Mouse (Mus musculus): Measurements from ENCODE around the gene Tlcd1. TPM values are rescaled to one million over a fixed set of nuclear protein-coding genes. Genes with fewer than 3 reads are reported as not detected.

Tlcd1 gene
- total and polyA plus RNA-seq, 3 experiments = 23.3 to 28.3 TPM; not detected in 1

GRCm38 (mm10) chr11:78161169-78161568, 15.3 kb upstream of the Tlcd1 start:
- TF ChIP-seq ZNF384 (IDR thresholded peaks at IDR 0.05; ENCODE audit: low read depth, low read length) (no peak), ETS1 (IDR thresholded peaks at IDR 0.05; ENCODE audit: low read depth, low read length) (no peak), MAX (IDR thresholded peaks at IDR 0.05; ENCODE audit: low read length) (no peak), MEF2A (IDR thresholded peaks at IDR 0.05; ENCODE audit: extremely low read depth, insufficient replicate concordance, low read depth, low read length, poor library complexity, severe bottlenecking) (no peak), MAFK (IDR thresholded peaks at IDR 0.05; ENCODE audit: borderline replicate concordance, low read depth, low read length) (no peak), E2F4 (IDR thresholded peaks at IDR 0.05; ENCODE audit: borderline replicate concordance, low read depth, low read length) (no peak), TAL1 (IDR thresholded peaks at IDR 0.05; ENCODE audit: low read length) (no peak), MYB (IDR thresholded peaks at IDR 0.05; ENCODE audit: low read depth, low read length) (no peak)
- no peaks in the 10 kb centered on the region for H3K27me3 ChIP-seq (ENCODE audit: control insufficient read depth in 1 of 2, insufficient read depth in 2 of 2, low read length in 2 of 2)
- H3K79me2 ChIP-seq (ENCODE audit: control insufficient read depth, insufficient read depth, low read length, poor library complexity) = peaks cover 13% of the 10 kb centered on the region
- H3K4me3 ChIP-seq (ENCODE audit: control insufficient read depth in 1 of 2, insufficient read depth in 1 of 2, low read depth in 2 of 2, low read length in 2 of 2) = no peak overlapping the region
- H3K4me1 ChIP-seq (ENCODE audit: control insufficient read depth in 1 of 2, insufficient read depth in 2 of 2, low read length in 2 of 2) = peaks cover 2 to 12% of the 10 kb centered on the region in 2 experiments
- peaks cover 0 to 6% of the 10 kb centered on the region in 2 experiments; a peak in 2 of 4 replicates for H3K36me3 ChIP-seq (ENCODE audit: control insufficient read depth in 1 of 2, insufficient read depth in 2 of 2, low read length in 2 of 2)
- no peak overlapping the region for H3K27ac ChIP-seq (ENCODE audit: control insufficient read depth, low read depth, low read length)
- no peak overlapping the region for H3K9ac ChIP-seq (ENCODE audit: control insufficient read depth, low read depth, low read length, poor library complexity, severe bottlenecking)
- no peak for DNase-seq (ENCODE audit: low read depth, low spot score)
- no peaks in the 10 kb centered on the region for H3K9me3 ChIP-seq (replicated peaks; ENCODE audit: insufficient read depth, low read length)

- Histone ChIP-seq H3K9ac (ENCODE audit: control insufficient read depth, low read depth, low read length, poor library complexity, severe bottlenecking) (no peak overlapping the region), H3K36me3 (ENCODE audit: control insufficient read depth in 1 of 2, insufficient read depth in 2 of 2, low read length in 2 of 2) (peaks cover 0 to 14% of the 10 kb centered on the region in 2 experiments; a peak in 2 of 4 replicates), H3K27me3 (ENCODE audit: control insufficient read depth in 1 of 2, insufficient read depth in 2 of 2, low read length in 2 of 2) (no peaks in the 10 kb centered on the region), H3K4me3 (ENCODE audit: control insufficient read depth in 1 of 2, insufficient read depth in 1 of 2, low read depth in 2 of 2, low read length in 2 of 2) (no peak overlapping the region), H3K9me3 (replicated peaks; ENCODE audit: insufficient read depth, low read length) (no peaks in the 10 kb centered on the region), H3K79me2 (ENCODE audit: control insufficient read depth, insufficient read depth, low read length, poor library complexity) (peaks cover 13% of the 10 kb centered on the region), H3K27ac (ENCODE audit: control insufficient read depth, low read depth, low read length) (no peak overlapping the region), H3K4me1 (ENCODE audit: control insufficient read depth in 1 of 2, insufficient read depth in 2 of 2, low read length in 2 of 2) (peaks cover 10 to 20% of the 10 kb centered on the region in 2 experiments)
- DNase-seq (ENCODE audit: low read depth, low spot score) = no peak
- no peak for TF ChIP-seq USF2 (IDR thresholded peaks at IDR 0.05; ENCODE audit: borderline replicate concordance in 1 of 2, insufficient read depth in 1 of 2, low read depth in 1 of 2, low read length in 2 of 2)
Observed at GRCm38 (mm10) chr11:78161968-78162367, 14.5 kb upstream of the Tlcd1 start.

- H3K9me3 ChIP-seq (replicated peaks; ENCODE audit: insufficient read depth, low read length) = no peaks in the 10 kb centered on the region
- TF ChIP-seq USF1 (IDR thresholded peaks at IDR 0.05; ENCODE audit: low read depth, low read length) = no peak
- TF ChIP-seq NELFE (IDR thresholded peaks at IDR 0.05; ENCODE audit: low read depth, low read length) = no peak
- no peak for TF ChIP-seq TAL1 (IDR thresholded peaks at IDR 0.05; ENCODE audit: low read length)
- no peak for TF ChIP-seq UBTF (IDR thresholded peaks at IDR 0.05; ENCODE audit: borderline replicate concordance, insufficient read depth, low read depth, low read length)
- TF ChIP-seq ZC3H11A (IDR thresholded peaks at IDR 0.05; ENCODE audit: low read depth, low read length) = no peak
- no peak for TF ChIP-seq POLR2AphosphoS2 (IDR thresholded peaks at IDR 0.05; ENCODE audit: low read length)
- TF ChIP-seq MAZ (IDR thresholded peaks at IDR 0.05; ENCODE audit: low read depth, low read length) = no peak
- TF ChIP-seq RCOR1 (IDR thresholded peaks at IDR 0.05; ENCODE audit: low read depth, low read length) = no peak
- TF ChIP-seq JUND (IDR thresholded peaks at IDR 0.05; ENCODE audit: low read depth, low read length) = no peak
- no peak for TF ChIP-seq POLR2AphosphoS5 (IDR thresholded peaks at IDR 0.05; ENCODE audit: borderline replicate concordance, low read depth, low read length)
- TF ChIP-seq MYC (IDR thresholded peaks at IDR 0.05; ENCODE audit: low read depth, low read length) = no peak
- H3K4me1 ChIP-seq (ENCODE audit: control insufficient read depth in 1 of 2, insufficient read depth in 2 of 2, low read length in 2 of 2) = peaks cover 11 to 25% of the 10 kb centered on the region in 2 experiments
- no peak overlapping the region for H3K9ac ChIP-seq (ENCODE audit: control insufficient read depth, low read depth, low read length, poor library complexity, severe bottlenecking)
- no peak overlapping the region for H3K27ac ChIP-seq (ENCODE audit: control insufficient read depth, low read depth, low read length)
- H3K4me3 ChIP-seq (ENCODE audit: control insufficient read depth in 1 of 2, insufficient read depth in 1 of 2, low read depth in 2 of 2, low read length in 2 of 2) = no peak overlapping the region
- H3K27me3 ChIP-seq (ENCODE audit: control insufficient read depth in 1 of 2, insufficient read depth in 2 of 2, low read length in 2 of 2) = no peaks in the 10 kb centered on the region
- no peak for DNase-seq (ENCODE audit: low read depth, low spot score)
- H3K79me2 ChIP-seq (ENCODE audit: control insufficient read depth, insufficient read depth, low read length, poor library complexity) = peaks cover 13% of the 10 kb centered on the region
- H3K36me3 ChIP-seq (ENCODE audit: control insufficient read depth in 1 of 2, insufficient read depth in 2 of 2, low read length in 2 of 2) = peaks cover 0 to 14% of the 10 kb centered on the region in 2 experiments; a peak in 2 of 4 replicates
Observed at GRCm38 (mm10) chr11:78162504-78162903, 14.0 kb upstream of the Tlcd1 start.

Data from MEL (cell line).